Mouse (Mus musculus) fibroblast of lung, adult 2 months (primary cell): ENCODE measurements around the gene Gad1.

Experiments used
- DNase-seq: peaks from one replicate; pipeline ENCODE4 v3.0.0-alpha.2; 2011; ENCODE audit warnings: low read depth

Gad1 gene

GRCm38 (mm10) chr2:70628397-70628796 lies 75.5 kb downstream of the Gad1 start:
- DNase-seq, result no peak

- peak; percentile 54 for DNase-seq
Observed at GRCm38 (mm10) chr2:70629339-70629761, 76.5 kb downstream of the Gad1 start.

- DNase-seq, result no peak
Observed at GRCm38 (mm10) chr2:70629921-70630320, 77.0 kb downstream of the Gad1 start.

GRCm38 (mm10) chr2:70631321-70631720 lies 78.4 kb downstream of the Gad1 start:
- DNase-seq, result no peak

- no peak for DNase-seq
Observed at GRCm38 (mm10) chr2:70632412-70632811, 79.5 kb downstream of the Gad1 start.

- DNase-seq, result no peak
Observed at GRCm38 (mm10) chr2:70634028-70634690, 81.3 kb downstream of the Gad1 start.

GRCm38 (mm10) chr2:70640968-70641367 lies 88.1 kb downstream of the Gad1 start:
- no peak for DNase-seq

- no peak for DNase-seq
Observed at GRCm38 (mm10) chr2:70642971-70643565, 90.2 kb downstream of the Gad1 start.

GRCm38 (mm10) chr2:70645266-70645780 lies 92.5 kb downstream of the Gad1 start:
- DNase-seq, result no peak

- DNase-seq, result no peak
Observed at GRCm38 (mm10) chr2:70647681-70648080, 94.8 kb downstream of the Gad1 start.

- no peak for DNase-seq
Observed at GRCm38 (mm10) chr2:70648271-70648670, 95.4 kb downstream of the Gad1 start.

- no peak for DNase-seq
Observed at GRCm38 (mm10) chr2:70649471-70649870, 96.6 kb downstream of the Gad1 start.
